Mouse (Mus musculus) megakaryocyte, embryonic 14.5 days (primary cell): ENCODE measurements around the gene Ppp1r16b.

Source experiments
- FLI1 ChIP-seq: IDR thresholded peaks from 2 replicates; pipeline ENCODE4 v1.6.1; 2012; ENCODE audit warnings: low read length, inconsistent platforms, mixed read lengths
- GATA1 ChIP-seq: IDR thresholded peaks from 3 replicates; pipeline ENCODE4 v1.6.1; 2012; ENCODE audit warnings: mixed read lengths, low read length, inconsistent platforms, borderline replicate concordance

DNA sequence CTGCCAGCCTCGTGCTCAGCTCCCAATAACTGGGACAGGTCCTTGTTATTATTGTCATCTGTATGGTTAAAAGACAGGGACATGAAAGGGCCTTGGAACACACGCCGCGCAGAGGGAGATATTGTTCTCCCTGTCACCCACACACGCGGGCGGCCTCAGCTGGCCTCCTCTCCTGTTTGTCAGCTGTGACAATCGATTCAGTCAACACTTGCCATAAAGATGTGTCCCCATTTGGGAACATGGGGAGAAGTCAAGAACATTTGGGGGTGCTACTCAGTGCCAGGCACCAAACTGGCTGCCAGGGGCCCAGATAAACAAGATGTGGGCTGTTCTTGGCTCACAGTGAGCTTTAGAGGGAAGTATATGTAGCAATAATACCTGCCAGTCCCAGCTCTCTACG, 84.2 kb downstream of the Ppp1r16b start:
- TF ChIP-seq GATA1 (no peak), FLI1 (no peak)
